Mouse (Mus musculus) heart, embryonic 15.5 days (tissue): ENCODE measurements around the gene Ccl24. TPM values are rescaled to one million over a fixed set of nuclear protein-coding genes. Genes with fewer than 3 reads are reported as not detected.
A peak's percentile ranks its signal among the peaks of the same experiment; 100 is the strongest.

Source experiments
- ATAC-seq: fragments of 200-750 bp; cut with Nextera tagmentation; replicated peaks from 2 replicates; pipeline ENCODE4 v1.8.0; 2017; ENCODE audit warnings: low read depth, moderate TSS enrichment; ENCODE audit not compliant: insufficient number of reproducible peaks, insufficient read depth, low FRiP score
- H3K27ac ChIP-seq: fragments of 300-500 bp; sonication (generic); 2 replicates; pipeline ENCODE4 v1.5.1; 2015; ENCODE audit warnings: mild to moderate bottlenecking, inconsistent platforms
- H3K27me3 ChIP-seq: fragments of 300-500 bp; sonication (generic); 2 replicates; pipeline ENCODE4 v1.6.1; 2015; ENCODE audit warnings: inconsistent platforms
- H3K36me3 ChIP-seq: fragments of 300-500 bp; sonication (generic); 2 replicates; pipeline ENCODE4 v1.6.1; 2015; ENCODE audit warnings: mild to moderate bottlenecking, inconsistent platforms
- H3K4me1 ChIP-seq: fragments of 300-500 bp; sonication (generic); replicated peaks from 2 replicates; pipeline ENCODE4 v1.6.1; 2015; ENCODE audit warnings: inconsistent platforms
- H3K4me2 ChIP-seq: fragments of 300-500 bp; sonication (generic); 2 replicates; pipeline ENCODE4 v1.6.1; 2015; ENCODE audit warnings: inconsistent platforms, mild to moderate bottlenecking, moderate library complexity
- H3K4me3 ChIP-seq: fragments of 300-500 bp; sonication (generic); 2 replicates; pipeline ENCODE4 v1.5.1; 2015; ENCODE audit warnings: mild to moderate bottlenecking, inconsistent platforms
- H3K9ac ChIP-seq: fragments of 300-500 bp; sonication (generic); 2 replicates; pipeline ENCODE4 v1.6.1; 2015; ENCODE audit warnings: mild to moderate bottlenecking, inconsistent platforms
- H3K9me3 ChIP-seq: fragments of 300-500 bp; sonication (generic); replicated peaks from 2 replicates; pipeline ENCODE4 v1.6.1; 2016; ENCODE audit warnings: inconsistent platforms
- WGBS: fragments of 180-500 bp; shearing (Covaris S2); methylation state at CpG from one replicate; pipeline ENCODE4 v1.1.7; 2015; ENCODE audit warnings: mixed read lengths; 5-methylcytosine and 5-hydroxymethylcytosine counted together
- polyA plus RNA-seq: library from polyadenylated mRNA; unstranded; fragments of >200 nt; fragmentation: Nextera tagmentation; extraction: Ambion mirVana; gene quantifications from 2 replicates; pipeline ENCODE4 v1.2.1, GENCODE M21; 2015

Ccl24 gene
- polyA plus RNA-seq, 1 experiment from 2014 or later = 2.0 TPM

DNA sequence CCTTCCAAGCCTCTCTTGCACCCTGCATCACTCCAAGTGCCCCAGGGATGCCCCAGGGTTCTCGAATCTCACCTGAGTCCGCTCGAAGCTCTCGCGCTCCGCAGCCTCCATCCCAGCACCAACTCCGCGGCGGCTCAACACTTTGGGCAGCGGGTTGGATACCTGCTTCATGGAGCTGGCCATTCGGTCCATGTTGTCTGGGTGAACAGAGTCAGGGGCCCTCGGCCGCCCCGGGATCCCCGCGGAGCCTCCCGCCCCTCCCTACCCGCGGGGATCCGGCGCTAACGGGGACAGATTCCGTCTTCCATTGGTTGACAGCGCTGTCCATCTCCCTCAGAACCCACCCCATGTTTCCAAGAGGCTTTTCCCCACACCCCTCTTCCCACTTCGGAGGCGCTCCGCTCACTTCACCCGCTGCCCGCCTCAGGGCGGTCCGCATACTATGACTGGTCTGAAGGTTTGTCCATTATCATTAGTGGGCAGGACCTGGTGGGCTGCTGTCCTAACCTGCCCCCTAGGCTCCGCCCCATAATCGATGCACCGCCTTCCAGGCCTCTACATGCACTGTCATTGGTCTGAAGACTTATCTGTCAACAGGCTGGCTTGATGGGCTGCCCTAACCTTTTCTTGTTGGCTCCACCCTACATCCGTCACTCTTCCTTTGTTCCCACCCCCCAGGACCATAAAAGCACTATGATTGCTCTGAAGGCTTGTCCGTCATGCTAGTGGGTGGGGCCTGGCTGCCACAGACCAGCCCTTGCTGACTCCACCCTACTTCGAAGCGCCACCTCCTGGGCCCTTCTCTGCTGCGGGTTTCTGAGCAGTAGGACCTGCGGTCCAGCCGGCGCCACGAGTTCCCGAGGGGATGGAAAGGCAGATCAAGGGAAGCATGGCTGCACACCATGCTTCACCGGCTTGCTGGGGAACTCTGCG lies 27.7 kb downstream of the Ccl24 start, which contains the start of gene Hip1:
Hip1 (minus strand) TSS at position 256 of the 933 bp plus-strand sequence.
- Histone ChIP-seq H3K9me3 (no peaks in the 10 kb centered on the region), H3K4me2 (peak within 1 kb of the TSS; percentile 95), H3K27ac (peak within 1 kb of the TSS; percentile 68), H3K9ac (peak within 1 kb of the TSS; percentile 71), H3K27me3 (no peaks in the 10 kb centered on the region), H3K4me3 (peak within 1 kb of the TSS; percentile 77), H3K4me1 (peaks cover 11% of the 10 kb centered on the region), H3K36me3 (no peaks in the 10 kb centered on the region)
- ATAC-seq = peak; percentile 99
- WGBS = under 1% methylated on average over 46 of the region's 46 CpGs

GRCm38 (mm10) chr5:135544032-135544558 lies 28.8 kb downstream of the Ccl24 start:
- H3K27me3 ChIP-seq = no peaks in the 10 kb centered on the region
- peak overlapping the region; percentile 71 for H3K9ac ChIP-seq
- H3K36me3 ChIP-seq = no peaks in the 10 kb centered on the region
- peak overlapping the region; percentile 68; the same call in 1 of the 2 replicates for H3K27ac ChIP-seq
- peaks cover 11% of the 10 kb centered on the region for H3K4me1 ChIP-seq
- H3K4me2 ChIP-seq = peak overlapping the region; percentile 95
- H3K9me3 ChIP-seq = no peaks in the 10 kb centered on the region
- 3% methylated on average over 15 of the region's 15 CpGs for WGBS
- peak overlapping the region; percentile 77 for H3K4me3 ChIP-seq
- ATAC-seq = no peak

GRCm38 (mm10) chr5:135537794-135538214 lies 35.0 kb downstream of the Ccl24 start:
- no peak overlapping the region for H3K4me2 ChIP-seq
- ATAC-seq = no peak
- WGBS = 75% methylated on average over 10 of the region's 10 CpGs

GRCm38 (mm10) chr5:135537326-135537725 lies 35.5 kb downstream of the Ccl24 start:
- Histone ChIP-seq H3K9ac (no peak overlapping the region), H3K27ac (0 out of 2 replicates have a peak overlapping the region, but pooled peaks have one; percentile 22), H3K36me3 (no peaks in the 10 kb centered on the region; the same call in 1 of the 2 replicates), H3K27me3 (no peaks in the 10 kb centered on the region), H3K4me2 (no peak overlapping the region), H3K9me3 (no peaks in the 10 kb centered on the region), H3K4me1 (peaks cover 8% of the 10 kb centered on the region), H3K4me3 (no peak overlapping the region)
- ATAC-seq = peak; percentile 56
- WGBS = 65% methylated on average over 4 of the region's 4 CpGs

More at GRCm38 (mm10) chr5:135537794-135538214, 35.0 kb downstream of the Ccl24 start:
- H3K4me1 ChIP-seq = peaks cover 8% of the 10 kb centered on the region
- no peaks in the 10 kb centered on the region for H3K27me3 ChIP-seq
- 0 out of 2 replicates have a peak overlapping the region, but pooled peaks have one; percentile 22 for H3K27ac ChIP-seq
- no peaks in the 10 kb centered on the region for H3K9me3 ChIP-seq
- H3K4me3 ChIP-seq = no peak overlapping the region
- H3K36me3 ChIP-seq = no peaks in the 10 kb centered on the region; the same call in 1 of the 2 replicates
- no peak overlapping the region for H3K9ac ChIP-seq

DNA sequence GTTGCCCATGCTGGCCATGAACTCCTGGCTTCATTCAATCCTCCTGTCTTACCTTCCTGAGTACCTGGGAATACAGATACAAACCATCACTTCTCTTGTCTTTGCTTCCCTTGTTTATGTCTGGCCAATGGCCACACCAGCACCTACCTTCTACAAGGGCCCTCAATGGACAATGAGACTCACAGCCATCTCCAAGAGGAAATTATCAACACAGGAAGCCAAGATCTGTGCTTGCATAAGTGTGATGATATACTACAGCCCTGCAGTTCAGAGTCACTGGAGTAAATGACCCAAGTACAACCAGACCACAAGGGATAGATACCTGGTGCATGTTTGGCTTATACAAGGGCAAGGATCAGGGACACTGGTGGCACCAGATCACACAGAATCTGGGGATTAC lies 37.0 kb downstream of the Ccl24 start:
- H3K4me1 ChIP-seq = peaks cover 8% of the 10 kb centered on the region
- no peak overlapping the region for H3K4me3 ChIP-seq
- no peak overlapping the region for H3K9ac ChIP-seq
- H3K9me3 ChIP-seq = no peaks in the 10 kb centered on the region
- no peaks in the 10 kb centered on the region for H3K27me3 ChIP-seq
- no peaks in the 10 kb centered on the region; the same call in 1 of the 2 replicates for H3K36me3 ChIP-seq
- no peak overlapping the region for H3K27ac ChIP-seq
- H3K4me2 ChIP-seq = no peak overlapping the region
- no peak for ATAC-seq

DNA sequence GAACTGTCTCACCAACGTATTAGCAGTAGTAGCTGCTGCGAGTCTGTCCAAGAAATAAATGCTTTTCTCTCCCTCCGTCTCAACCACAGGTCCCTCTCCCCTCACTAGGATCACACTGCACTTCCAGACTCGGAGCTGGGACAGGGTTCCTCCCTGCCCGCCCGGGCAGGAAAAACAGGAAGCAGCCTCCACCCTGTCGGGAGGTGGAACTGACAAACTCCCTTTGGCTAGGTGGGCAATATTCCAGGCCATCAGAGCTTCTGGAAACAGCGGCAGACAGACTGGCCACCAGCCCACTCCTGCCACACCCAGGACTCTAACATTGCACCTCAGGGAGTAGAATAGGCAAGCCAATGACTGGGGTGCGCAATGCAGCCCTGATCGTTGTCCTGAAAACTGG lies 39.4 kb downstream of the Ccl24 start:
- ATAC-seq = 0 out of 2 replicates have a peak, but pooled peaks have one; percentile 40
- peak overlapping the region; percentile 69 for H3K27ac ChIP-seq
- no peaks in the 10 kb centered on the region; the same call in 1 of the 2 replicates for H3K36me3 ChIP-seq
- WGBS = 46% methylated on average over 10 of the region's 10 CpGs
- no peaks in the 10 kb centered on the region for H3K27me3 ChIP-seq
- peak overlapping the region; percentile 16; the same call in 1 of the 2 replicates for H3K4me2 ChIP-seq
- peaks cover 16% of the 10 kb centered on the region for H3K4me1 ChIP-seq
- H3K9ac ChIP-seq = peak overlapping the region; percentile 13; the same call in 1 of the 2 replicates
- H3K9me3 ChIP-seq = no peaks in the 10 kb centered on the region
- no peak overlapping the region for H3K4me3 ChIP-seq

DNA sequence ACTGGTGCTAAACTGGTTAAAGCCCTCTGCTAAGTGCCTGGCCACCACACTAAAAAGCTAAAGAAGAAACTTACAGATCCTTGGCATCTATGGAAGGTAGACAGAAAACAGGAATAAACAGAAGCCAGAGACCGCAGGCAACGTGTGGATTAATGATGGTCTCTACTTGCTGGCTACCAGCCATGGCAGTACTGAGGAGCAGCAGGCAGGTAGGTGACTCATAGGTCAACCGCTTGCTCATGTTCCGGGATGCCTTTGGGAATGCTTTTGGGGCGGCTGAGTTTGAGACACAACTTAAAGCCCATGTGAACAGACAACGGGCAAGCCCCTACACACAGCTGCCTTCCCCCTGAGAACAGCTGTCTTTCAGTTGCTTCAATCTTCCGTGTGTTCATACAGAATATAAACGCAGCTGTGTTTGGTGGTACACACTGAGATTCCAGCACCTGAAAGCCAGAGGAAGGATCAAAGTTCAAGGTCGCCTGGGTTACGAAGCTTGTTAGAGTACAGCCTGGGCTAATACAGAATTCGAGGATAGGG lies 41.5 kb downstream of the Ccl24 start:
- Histone ChIP-seq H3K27ac (no peak overlapping the region), H3K27me3 (no peaks in the 10 kb centered on the region), H3K9ac (no peak overlapping the region), H3K4me3 (no peak overlapping the region), H3K36me3 (no peaks in the 10 kb centered on the region; the same call in 1 of the 2 replicates), H3K4me2 (no peak overlapping the region), H3K9me3 (no peaks in the 10 kb centered on the region), H3K4me1 (peaks cover 16% of the 10 kb centered on the region)
- ATAC-seq = no peak
- 71% methylated on average over 11 of the region's 11 CpGs for WGBS

- 54% methylated on average over 2 of the region's 2 CpGs for WGBS
- no peak overlapping the region for H3K4me3 ChIP-seq
- no peak for ATAC-seq
- no peak overlapping the region for H3K27ac ChIP-seq
- H3K4me1 ChIP-seq = peaks cover 29% of the 10 kb centered on the region
- H3K9ac ChIP-seq = no peak overlapping the region
- no peaks in the 10 kb centered on the region for H3K9me3 ChIP-seq
- H3K4me2 ChIP-seq = no peak overlapping the region
- H3K36me3 ChIP-seq = no peaks in the 10 kb centered on the region
- H3K27me3 ChIP-seq = no peaks in the 10 kb centered on the region
These were observed 42.9 kb downstream of the Ccl24 start for GRCm38 (mm10) chr5:135529964-135530363.

DNA sequence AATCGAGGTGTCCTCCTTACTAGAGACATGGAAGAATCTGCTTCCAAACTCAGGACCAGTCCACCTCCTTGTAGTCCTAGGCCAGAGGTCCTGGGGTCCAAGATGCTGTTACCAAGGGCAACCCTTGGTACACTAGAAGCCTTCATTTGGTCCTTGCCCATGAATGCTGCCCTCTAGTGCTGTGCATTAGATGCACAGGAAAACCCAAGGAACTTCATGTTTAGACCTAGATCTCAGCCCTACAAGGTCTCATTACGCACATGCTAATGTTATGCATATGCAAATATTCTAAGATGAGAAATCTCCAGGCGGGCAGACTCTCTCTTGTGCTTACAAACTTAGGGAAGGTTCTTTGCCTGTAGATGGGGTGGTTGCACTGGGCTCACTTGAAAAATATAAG lies 43.5 kb downstream of the Ccl24 start:
- Histone ChIP-seq H3K27ac (no peak overlapping the region), H3K4me1 (peaks cover 36% of the 10 kb centered on the region), H3K27me3 (no peaks in the 10 kb centered on the region), H3K4me3 (no peak overlapping the region), H3K4me2 (no peak overlapping the region), H3K9me3 (no peaks in the 10 kb centered on the region), H3K9ac (no peak overlapping the region), H3K36me3 (no peaks in the 10 kb centered on the region)
- ATAC-seq = no peak
- 78% methylated on average over 3 of the region's 3 CpGs for WGBS

DNA sequence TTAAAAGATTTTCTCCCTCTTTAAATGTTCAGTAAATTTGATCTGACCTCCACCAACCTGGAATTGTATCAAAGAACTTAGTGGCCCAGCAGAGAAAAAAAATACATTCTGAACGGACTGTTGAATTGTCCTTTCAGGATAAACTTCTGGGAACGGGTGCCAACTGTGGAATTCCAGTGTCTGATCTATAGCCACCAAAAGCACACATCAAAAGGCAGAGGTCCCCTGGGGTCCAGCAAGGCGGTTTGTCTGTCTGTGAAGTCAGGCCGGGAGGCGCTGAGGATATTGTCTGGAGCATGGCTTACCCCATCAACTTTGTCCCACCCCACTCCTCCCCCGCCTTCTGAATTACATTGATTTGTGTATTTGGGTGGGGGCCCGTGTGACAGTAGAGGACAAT lies 44.9 kb downstream of the Ccl24 start:
- Histone ChIP-seq H3K27me3 (no peaks in the 10 kb centered on the region), H3K4me2 (no peak overlapping the region), H3K4me3 (no peak overlapping the region), H3K4me1 (peaks cover 36% of the 10 kb centered on the region), H3K27ac (no peak overlapping the region), H3K9ac (no peak overlapping the region), H3K9me3 (no peaks in the 10 kb centered on the region), H3K36me3 (no peaks in the 10 kb centered on the region)
- ATAC-seq = no peak
- 64% methylated on average over 7 of the region's 7 CpGs for WGBS
